Mouse (Mus musculus) cerebellum, adult (tissue): Measurements from ENCODE around the gene Wapl.

Experiments
- ATAC-seq: cut with Nextera tagmentation; 2 replicates; pipeline ENCODE4 v1.9.2; 2017; ENCODE audit warnings: mild to moderate bottlenecking, moderate library complexity, mixed read lengths; ENCODE audit not compliant: insufficient number of reproducible peaks, low FRiP score, low TSS enrichment

Wapl gene

GRCm38 (mm10) chr14:34684989-34685388, 11.3 kb downstream of the Wapl start:
- ATAC-seq: no peak

- ATAC-seq: no peak
These were observed 20.2 kb downstream of the Wapl start for GRCm38 (mm10) chr14:34693970-34694369.

DNA sequence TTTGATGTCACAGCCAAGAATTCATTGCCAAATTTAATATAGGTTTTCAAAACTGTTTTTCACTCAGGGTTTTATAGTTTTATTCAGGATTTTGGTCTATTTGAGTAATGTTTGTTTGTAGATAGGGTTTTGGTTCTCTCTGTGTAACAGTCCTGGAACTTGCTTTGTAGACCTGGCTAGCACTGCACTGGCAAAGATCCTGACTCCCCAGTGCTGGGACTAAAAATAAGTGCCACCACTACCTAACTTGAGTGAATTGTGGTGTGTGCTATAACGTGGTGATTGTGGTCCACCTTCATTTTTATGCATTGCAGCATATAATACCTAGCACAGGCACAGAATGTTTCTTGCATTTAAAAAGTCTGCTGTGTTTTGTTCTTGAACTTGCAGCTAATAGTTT, 23.6 kb downstream of the Wapl start:
- no peak for ATAC-seq

DNA sequence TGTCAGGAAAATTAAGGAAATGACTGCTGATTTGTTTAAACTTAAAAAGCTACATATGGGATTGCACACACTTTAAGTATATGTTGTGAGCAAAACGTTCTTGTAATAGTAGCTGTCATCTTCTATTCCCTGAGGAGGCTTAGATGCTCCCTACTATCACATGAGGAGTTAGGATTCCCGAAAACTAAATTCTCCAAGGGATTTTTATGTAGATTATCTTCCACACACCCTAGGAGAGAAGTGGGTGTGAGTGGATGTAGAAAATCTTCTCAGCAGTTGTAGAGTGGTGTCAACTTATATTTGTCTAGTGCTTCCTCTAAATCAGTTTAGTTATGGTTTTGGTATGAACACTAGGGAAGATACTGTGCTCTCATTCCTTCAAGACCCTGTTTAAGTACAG, 36.5 kb downstream of the Wapl start:
- ATAC-seq: no peak

DNA sequence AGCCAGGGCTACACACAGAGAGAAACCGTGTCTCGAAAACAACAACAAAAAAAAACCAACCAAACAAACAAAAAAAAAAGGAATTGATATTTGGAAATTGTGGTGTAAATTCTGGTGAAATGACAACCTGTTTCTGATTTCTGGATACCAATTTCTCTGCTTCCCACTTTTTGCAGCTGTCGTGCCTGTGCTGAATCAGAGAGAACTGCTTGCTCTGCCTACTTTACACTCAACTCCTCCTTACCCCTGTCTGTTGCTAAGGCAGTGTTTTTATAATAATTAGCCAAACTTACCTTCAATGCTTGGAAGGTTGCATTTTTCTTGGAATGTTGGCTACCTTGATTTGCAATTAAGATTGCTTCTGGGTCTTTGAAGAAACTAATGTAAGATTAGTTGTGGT, 38.3 kb downstream of the Wapl start:
- no peak for ATAC-seq

DNA sequence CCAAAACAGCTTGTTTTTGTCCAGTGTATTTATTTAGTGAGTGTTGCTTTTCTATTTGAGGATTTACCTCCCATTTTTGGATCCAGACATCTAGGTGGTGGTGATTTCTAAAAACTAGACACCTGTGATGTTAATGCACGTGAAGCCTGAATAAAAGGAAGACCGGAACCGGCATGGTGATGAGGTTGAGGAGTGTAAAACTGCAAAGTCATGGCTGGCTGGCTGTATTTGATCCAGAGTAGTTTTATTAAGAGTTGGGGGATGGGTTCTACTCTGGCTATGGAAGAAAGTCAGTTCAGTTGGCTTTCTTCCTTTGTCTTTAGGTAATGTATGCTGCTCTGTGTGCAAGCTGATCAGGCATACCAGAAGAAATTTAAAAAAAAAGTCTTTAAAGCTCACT, 39.1 kb downstream of the Wapl start:
- no peak for ATAC-seq

GRCm38 (mm10) chr14:34718150-34718549, 44.4 kb downstream of the Wapl start:
- no peak for ATAC-seq

DNA sequence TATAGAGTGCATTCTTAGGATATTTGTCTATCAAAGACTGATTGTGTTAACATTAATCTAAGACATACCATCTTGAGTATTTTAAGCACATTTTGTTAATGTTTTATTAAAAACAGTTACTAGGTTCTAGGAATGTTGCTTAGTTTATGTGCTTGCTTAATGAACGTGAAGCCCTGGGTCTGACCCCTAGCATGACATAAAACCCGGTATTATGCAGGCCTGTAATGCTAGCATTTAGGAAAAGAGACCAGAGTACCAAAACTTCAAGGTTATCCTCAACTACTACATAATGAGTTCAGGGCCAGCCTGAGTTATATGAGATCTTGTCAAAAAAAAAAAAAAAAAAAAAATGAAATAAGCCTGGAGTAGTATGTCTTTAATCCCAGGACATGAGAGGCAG, 54.0 kb downstream of the Wapl start:
- no peak for ATAC-seq

GRCm38 (mm10) chr14:34735405-34735804, 61.7 kb downstream of the Wapl start:
- no peak for ATAC-seq

GRCm38 (mm10) chr14:34745401-34745800, 71.7 kb downstream of the Wapl start:
- no peak for ATAC-seq

DNA sequence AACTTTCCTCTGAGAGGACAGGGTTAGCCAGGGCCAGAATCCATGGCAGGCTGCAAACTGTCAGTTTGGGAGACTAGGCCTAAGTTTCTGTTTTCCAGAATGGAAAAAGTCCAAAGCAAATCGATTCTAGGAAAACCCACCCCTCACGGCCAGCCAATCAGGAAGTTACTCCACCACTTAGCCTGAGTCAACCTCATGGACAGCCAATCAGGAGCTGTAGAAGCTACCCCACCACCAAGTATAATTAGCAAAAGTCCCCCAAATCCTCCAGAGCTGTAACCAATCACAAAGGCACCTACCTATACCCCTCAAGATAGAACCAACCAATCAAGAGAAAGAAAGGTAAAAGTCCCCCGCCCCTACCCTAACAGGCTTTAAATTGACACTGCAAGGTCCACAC, 82.0 kb downstream of the Wapl start:
- ATAC-seq: no peak

DNA sequence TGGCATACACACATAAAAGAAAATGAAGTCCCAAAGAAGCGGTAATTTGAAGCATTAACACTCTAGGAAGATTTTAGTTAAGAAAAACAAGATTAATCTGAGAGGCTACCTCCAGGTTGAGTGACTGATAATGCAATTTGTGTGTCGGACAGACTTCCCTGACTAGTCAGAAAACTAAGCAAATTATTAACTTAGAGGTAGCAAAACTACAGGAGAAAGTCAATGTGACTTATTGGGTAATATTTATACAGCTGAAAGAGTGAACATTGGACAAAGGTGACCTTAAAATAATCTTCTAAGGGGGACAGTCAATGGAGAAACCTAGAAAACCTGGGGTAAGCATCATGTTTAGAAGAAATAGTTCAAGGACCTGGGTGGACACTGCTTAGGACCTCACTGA, 86.2 kb downstream of the Wapl start:
- no peak for ATAC-seq

DNA sequence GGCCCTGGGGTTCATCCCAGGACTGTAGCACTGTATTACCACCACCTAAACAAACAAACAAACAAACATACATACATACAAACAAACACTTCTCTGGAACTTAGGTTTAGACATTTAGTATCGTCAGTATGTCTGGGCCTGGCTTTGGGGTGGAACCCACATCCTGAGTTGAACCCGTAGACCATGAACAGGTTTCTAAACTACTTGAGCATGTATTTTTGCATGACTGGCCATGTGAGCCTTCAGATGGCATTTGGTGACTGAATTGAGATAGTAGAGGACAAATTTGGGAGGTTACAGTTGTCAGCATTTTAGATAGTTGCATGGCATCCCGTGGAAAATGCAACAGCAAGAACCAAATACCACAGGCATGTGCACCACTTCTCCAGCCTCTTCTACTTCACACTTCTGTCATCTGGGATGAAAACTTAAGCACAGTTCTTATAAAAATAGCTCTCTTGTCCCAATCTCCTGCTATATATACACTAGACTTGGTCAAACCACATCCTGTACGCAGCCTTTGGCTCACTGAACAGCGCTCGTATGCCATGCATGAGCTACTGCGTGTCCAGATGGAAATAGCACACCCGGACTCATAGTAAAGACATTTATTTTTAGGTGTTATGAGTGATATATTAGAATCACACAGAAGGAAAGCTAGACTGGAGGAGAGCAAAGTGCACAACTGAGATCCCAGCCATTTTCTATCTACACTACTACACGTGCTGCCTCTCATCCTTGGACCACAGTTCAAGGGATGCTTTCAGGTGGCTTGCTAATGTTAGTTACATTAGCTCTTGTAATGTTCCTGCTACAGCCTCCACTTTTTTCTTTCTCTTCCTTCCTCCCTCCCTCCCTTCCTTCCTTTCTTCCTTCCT, 87.6 kb downstream of the Wapl start:
- ATAC-seq: no peak

DNA sequence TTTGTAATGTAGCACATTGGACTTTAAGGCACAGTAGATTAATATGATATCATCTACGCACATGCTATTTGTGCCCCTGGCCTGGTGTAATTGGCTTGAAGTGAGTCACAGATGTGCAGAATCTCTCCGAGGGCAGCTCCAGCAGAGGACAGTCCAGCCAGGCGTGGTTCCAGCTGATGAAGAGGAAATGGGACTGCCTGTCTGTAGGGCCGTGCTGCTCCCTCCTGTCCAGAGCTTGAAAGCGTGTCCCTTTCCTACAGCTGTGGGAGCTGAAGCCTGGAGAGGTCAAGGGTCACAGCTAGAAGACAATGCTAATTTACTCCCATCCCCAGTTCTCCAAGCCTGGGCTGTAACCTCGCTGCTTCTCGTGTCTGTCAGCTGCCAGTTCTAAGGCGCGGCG, 89.0 kb downstream of the Wapl start:
- ATAC-seq: no peak

DNA sequence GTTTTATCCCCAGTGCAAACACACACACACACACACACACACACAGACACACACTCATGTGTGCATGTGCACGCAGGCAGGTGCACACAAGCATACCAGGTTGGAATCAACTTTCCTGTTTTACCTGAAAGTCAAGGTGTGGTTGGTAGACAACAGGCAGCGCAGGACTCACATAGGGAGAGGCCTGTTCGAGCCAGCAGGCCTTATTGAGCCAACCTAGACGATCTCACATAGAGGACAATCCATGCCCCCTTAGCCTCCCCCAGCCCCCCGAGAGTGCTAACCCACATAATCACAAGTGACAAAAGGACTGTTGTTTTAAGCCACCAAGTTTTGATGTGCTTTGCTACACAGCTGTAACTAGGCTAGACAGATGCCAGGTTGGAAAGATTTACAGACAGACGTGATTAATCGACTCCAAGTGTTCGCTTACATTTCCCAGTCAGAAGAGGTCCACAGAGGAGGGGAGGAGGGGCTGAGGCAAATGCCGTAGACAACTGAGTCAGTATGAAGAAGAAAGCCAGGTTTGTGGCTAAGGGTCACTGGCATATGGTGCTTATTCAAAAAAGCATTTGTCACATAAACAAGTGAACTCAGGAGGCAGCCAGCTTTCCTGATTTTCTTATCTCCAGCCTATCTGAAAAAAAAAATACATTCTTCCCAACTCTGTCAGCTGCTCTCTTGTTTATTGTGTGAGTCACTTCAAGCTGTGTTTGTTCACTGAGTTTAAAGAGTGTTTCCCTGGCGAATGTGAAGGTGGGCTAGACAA, 90.2 kb downstream of the Wapl start:
- no peak for ATAC-seq

DNA sequence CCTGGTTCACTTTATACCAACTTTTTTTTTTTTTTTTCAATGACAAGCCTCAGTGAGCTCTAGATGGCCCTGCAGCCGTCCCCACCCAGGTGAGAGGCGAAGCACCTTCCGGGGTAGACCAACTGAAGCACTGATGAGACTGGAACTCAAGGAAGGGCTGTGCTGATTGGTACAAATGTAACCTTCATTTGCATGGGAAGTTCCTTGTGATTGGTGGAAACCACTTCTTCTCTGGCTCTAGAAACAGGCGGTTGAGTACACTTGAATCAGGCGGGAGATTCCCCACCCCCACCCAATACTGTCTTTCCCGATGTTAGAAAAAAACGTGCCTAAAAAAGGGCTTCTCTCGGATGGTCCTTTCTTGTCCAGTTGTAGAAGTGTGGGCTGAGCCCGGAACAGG, 91.2 kb downstream of the Wapl start:
- no peak for ATAC-seq

DNA sequence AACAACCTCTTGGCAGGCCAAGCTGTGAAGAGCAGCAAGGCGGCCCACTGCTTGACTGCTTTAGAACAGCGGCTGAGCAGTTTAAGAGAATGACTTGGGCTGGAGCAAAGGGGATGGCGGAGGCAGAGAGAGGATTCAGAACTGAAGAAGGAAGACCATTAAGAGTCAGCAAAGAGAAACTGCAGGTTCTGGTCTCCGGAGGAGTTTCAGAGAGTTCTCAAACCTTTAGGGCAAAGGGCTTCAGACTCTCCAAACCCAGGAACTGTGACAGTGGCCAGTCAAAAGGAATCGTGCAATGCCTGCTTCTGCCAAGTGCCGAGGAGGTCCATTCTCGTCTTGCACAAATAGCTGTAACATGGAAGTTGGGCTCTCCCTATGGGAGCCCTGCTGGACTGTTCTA, 91.7 kb downstream of the Wapl start:
- no peak for ATAC-seq

GRCm38 (mm10) chr14:34766181-34766580, 92.5 kb downstream of the Wapl start:
- ATAC-seq: no peak

DNA sequence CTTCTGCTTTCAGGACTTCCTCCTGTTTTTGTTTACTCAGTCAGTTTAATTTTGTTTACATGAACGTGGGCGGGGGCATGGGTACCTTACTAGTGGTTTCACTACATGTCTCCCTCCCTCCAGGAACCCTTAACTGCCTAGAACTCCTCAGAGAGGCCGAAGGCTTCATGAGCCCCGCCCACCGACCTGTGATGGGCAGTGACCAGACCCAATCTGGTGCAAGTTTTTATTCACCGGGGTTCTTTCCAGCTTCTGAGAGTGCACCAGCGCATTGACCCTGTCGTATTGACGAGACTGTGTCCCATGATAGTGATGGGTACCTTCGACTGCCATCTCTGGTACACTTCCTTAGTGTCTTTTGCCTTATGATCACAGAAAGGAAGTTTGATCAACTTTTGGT, 94.6 kb downstream of the Wapl start:
- peak; percentile 54; the same call in 1 of the 2 replicates for ATAC-seq

- peak; percentile 59 for ATAC-seq
These were observed 95.4 kb downstream of the Wapl start for GRCm38 (mm10) chr14:34769021-34769566.

DNA sequence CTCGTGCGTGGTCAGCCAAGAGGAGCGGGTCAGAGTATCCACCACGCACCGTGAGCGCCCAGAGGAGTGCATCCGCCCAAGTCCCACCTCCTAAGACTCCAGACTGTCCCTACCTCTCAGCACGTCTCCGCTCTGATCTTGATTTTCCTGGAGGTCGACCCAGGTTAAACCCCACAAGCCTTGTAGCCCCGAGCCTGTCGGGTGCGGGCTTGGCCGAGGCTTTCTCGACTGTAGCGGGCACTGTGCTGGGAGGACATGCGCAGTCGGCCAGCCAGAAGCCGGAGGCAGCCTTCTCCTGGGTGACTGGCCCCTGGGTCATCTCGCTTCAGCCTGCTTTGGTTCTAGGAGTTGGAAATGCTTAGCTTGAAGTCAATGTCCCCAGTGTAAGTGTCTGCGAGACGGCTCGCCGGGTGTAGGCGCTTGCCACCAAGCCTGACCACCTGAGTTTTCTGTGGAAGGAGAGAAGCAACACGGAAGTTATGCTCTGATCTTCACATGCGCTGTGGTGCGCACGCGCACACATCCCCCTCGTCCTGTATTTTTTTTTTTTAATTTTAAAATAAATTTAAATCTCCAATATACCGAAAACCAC, 95.9 kb downstream of the Wapl start:
- peak; percentile 46; the same call in 1 of the 2 replicates for ATAC-seq
